Mouse (Mus musculus) forebrain, embryonic 11.5 days (tissue): Measurements from ENCODE around the gene Ccdc13. TPM values are rescaled to one million over a fixed set of nuclear protein-coding genes. Genes with fewer than 3 reads are reported as not detected.

ENCODE experiments used
- ATAC-seq: fragments of 200-750 bp; cut with Nextera tagmentation; replicated peaks from 2 replicates; pipeline ENCODE4 v1.8.0; 2017; ENCODE audit warnings: moderate TSS enrichment; ENCODE audit not compliant: low FRiP score
- DNase-seq: peaks from one replicate; pipeline ENCODE4 v3.0.0-alpha.2; 2017; ENCODE audit warnings: low spot score
- H3K27ac ChIP-seq: fragments of 300-500 bp; sonication (generic); 2 replicates; pipeline ENCODE4 v1.5.1; 2014; ENCODE audit warnings: low read depth, low read length
- H3K27me3 ChIP-seq: fragments of 300-500 bp; sonication (generic); 2 replicates; pipeline ENCODE4 v1.6.1; 2014; ENCODE audit warnings: mild to moderate bottlenecking, low read length, mixed read lengths; ENCODE audit not compliant: control insufficient read depth, insufficient read depth
- H3K36me3 ChIP-seq: fragments of 300-500 bp; sonication (generic); 2 replicates; pipeline ENCODE4 v1.6.1; 2014; ENCODE audit warnings: mild to moderate bottlenecking, low read length, moderate library complexity, mixed read lengths; ENCODE audit not compliant: control insufficient read depth, insufficient read depth
- H3K4me1 ChIP-seq: fragments of 300-500 bp; sonication (generic); replicated peaks from 2 replicates; pipeline ENCODE4 v1.6.1; 2014; ENCODE audit warnings: low read length, mixed read lengths; ENCODE audit not compliant: control insufficient read depth, insufficient read depth
- H3K4me2 ChIP-seq: fragments of 300-500 bp; sonication (generic); 2 replicates; pipeline ENCODE4 v1.6.1; 2014; ENCODE audit warnings: low read depth, mild to moderate bottlenecking, low read length, moderate library complexity, mixed read lengths; ENCODE audit not compliant: severe bottlenecking
- H3K4me3 ChIP-seq: fragments of 300-500 bp; sonication (generic); 2 replicates; pipeline ENCODE4 v1.5.1; 2014; ENCODE audit warnings: low read depth, low read length
- H3K9ac ChIP-seq: fragments of 300-500 bp; sonication (generic); 2 replicates; pipeline ENCODE4 v1.6.1; 2014; ENCODE audit warnings: low read length
- H3K9me3 ChIP-seq: fragments of 300-500 bp; sonication (generic); 2 replicates; pipeline ENCODE4 v1.6.1; 2016; ENCODE audit warnings: low read length, mixed read lengths; ENCODE audit not compliant: control insufficient read depth
- WGBS: fragments of 180-500 bp; shearing (Covaris S2); extraction: QIAGEN DNeasy Blood & Tissue Kit; methylation state at CpG from one replicate; pipeline ENCODE4 v1.1.7; 2014; 5-methylcytosine and 5-hydroxymethylcytosine counted together
- polyA plus RNA-seq: library from polyadenylated mRNA; unstranded; fragments of >200 nt; fragmentation: Nextera tagmentation; extraction: Ambion mirVana; gene quantifications from 2 replicates; pipeline ENCODE4 v1.2.1, GENCODE M21; 2014

The Ccdc13 gene
- polyA plus RNA-seq, 1 experiment from 2014 or later = 2.7 TPM

DNA sequence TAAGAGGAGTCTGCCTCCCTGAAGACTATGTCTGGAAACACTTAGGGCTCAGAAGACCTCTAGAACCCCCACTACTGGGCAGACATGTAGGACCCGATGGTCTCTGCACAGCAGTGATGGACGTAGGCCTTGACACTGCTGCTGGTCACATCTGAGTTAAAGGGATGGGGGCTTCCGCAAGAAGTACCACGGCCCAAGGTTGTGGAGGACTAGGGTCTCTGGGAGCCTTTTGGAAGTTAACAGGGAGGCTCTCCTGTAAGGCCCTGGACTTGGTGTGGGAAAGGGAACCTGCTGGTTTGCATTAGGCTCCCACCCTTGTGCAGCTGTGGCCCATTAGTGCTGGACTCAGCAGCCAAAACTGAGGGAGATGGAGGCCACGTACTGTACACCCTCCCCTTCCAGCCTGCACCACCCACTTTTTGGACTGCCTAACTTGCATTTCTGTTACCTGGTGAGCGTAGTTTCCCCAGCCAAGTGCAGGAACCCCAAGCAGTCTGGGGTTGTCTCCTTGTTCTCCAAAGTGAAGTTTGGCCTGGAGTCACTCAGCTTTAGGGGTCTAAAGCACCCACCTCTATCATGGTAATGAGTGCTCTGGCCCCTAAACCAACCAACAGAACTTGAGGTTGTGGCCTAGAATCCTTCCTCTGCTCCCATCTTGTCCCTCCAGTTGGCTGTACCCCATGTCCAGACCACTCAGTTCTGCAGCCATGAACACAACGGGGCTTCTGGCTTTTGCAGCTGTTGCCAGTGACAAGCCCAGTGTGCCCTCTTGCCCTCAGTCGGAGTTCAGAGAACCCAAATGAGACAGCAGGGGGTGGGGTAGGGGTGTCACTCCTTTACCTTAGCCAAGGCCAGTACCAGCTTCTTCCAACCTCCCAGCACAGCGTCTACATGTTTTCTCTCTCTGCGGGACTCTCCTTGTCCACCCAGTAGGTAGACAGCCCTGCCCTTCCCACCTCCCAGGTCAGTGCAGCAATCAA lies 81.1 kb downstream of the Ccdc13 start:
- Histone ChIP-seq H3K4me3 (peak overlapping the region; percentile 84; the same call in 1 of the 2 replicates), H3K27ac (no peak overlapping the region), H3K27me3 (no peaks in the 10 kb centered on the region), H3K4me2 (peak overlapping the region; percentile 98), H3K9ac (no peak overlapping the region), H3K4me1 (peaks cover 16% of the 10 kb centered on the region), H3K36me3 (peaks cover 3% of the 10 kb centered on the region; the same call in 1 of the 2 replicates), H3K9me3 (no peaks in the 10 kb centered on the region)
- WGBS = 53% methylated on average over 10 of the region's 10 CpGs
- ATAC-seq (no peak), DNase-seq (no peak)

DNA sequence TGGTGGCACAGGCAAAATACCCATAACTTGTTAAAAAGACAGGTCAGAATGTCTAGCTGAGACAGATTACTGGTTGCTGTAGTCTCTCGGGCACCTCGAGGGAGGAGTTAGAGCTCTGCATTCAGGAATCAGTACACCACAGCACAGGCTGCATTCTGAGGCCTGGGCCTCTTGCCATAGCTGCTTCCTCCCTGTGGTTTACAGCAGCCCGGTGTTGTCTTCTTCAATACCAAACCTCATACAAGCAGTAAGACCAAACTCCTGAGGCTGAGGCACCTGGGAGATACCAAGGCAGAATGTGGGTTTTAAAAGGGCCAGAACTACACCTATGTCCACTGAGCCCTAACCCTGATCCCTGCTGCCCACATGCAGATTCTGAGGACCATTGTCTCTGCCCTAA lies 81.8 kb downstream of the Ccdc13 start:
- ATAC-seq (no peak), DNase-seq (no peak)
- Histone ChIP-seq H3K36me3 (peaks cover 3% of the 10 kb centered on the region), H3K4me3 (no peak overlapping the region), H3K4me2 (no peak overlapping the region), H3K27ac (no peak overlapping the region), H3K9ac (no peak overlapping the region), H3K27me3 (no peaks in the 10 kb centered on the region), H3K9me3 (no peaks in the 10 kb centered on the region), H3K4me1 (peaks cover 16% of the 10 kb centered on the region)
- 70% methylated on average over 3 of the region's 3 CpGs for WGBS

DNA sequence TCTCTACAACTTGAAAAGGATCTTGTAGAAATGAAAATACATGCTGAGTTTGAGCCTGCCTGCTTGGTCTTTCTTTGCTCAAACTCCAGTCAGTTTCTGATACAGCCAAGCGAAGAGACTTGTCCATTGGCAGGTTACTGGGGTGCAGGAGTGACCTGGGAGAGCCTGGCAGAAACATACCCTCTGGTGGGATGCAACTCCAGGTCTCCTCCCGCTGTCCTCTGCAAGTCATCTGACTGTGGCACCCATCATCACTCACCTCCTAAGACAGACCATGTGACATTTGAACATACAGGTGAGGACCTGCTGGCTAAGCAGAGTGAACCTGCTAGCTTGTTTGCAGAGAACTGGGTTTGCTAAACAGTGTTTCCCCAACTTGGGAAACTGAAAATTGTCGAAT lies 82.5 kb downstream of the Ccdc13 start:
- H3K4me1 ChIP-seq = peaks cover 16% of the 10 kb centered on the region
- H3K27ac ChIP-seq = no peak overlapping the region
- no peak overlapping the region for H3K4me3 ChIP-seq
- no peak overlapping the region for H3K4me2 ChIP-seq
- H3K9ac ChIP-seq = no peak overlapping the region
- 94% methylated on average over 3 of the region's 3 CpGs for WGBS
- H3K36me3 ChIP-seq = peaks cover 5% of the 10 kb centered on the region
- H3K27me3 ChIP-seq = no peaks in the 10 kb centered on the region
- no peaks in the 10 kb centered on the region for H3K9me3 ChIP-seq
- ATAC-seq (no peak), DNase-seq (no peak)

DNA sequence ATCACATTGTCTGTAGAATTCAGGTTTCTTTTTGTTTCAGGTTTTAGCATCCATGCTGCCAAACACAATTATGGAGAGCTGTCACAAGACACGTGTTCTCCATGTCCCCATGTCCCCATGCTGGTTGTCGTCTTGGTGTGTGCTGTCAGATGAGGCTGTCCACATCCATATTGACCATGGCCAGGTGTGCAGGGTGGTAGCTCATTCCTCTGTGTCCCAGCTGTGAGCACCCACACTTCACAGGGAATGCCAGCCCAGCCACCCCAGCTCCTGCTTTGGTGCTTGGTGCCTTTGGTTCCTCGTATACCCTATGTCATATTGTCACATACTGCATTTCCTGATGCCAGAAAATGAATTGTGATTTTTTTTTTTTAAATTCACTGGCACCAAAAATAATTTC lies 84.6 kb downstream of the Ccdc13 start:
- Histone ChIP-seq H3K27ac (no peak overlapping the region), H3K36me3 (peaks cover 6% of the 10 kb centered on the region), H3K9ac (no peak overlapping the region), H3K4me1 (peaks cover 5% of the 10 kb centered on the region; the same call in 1 of the 2 replicates), H3K4me3 (no peak overlapping the region), H3K27me3 (no peaks in the 10 kb centered on the region), H3K4me2 (no peak overlapping the region), H3K9me3 (no peaks in the 10 kb centered on the region)
- WGBS = 93% methylated on average over 3 of the region's 3 CpGs
- DNase-seq (no peak), ATAC-seq (no peak)

DNA sequence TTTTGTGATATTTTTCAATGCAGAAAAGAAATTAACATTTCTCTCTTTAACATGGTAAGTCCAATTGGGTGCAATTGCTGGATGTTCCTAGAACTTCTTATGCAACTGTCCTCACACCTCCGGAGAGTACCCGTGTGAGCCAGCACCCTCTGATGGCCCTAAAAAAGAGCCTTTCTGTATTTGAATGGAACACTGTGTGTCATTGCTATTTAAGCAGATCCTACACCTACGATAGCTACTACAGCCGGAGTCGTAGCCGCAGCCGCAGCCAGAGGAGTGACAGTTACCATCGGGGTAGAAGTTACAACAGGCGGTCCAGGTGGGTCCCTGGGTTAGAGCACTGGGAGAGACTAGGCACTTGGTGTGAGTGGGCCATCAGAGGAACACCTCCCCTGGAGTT lies 86.5 kb downstream of the Ccdc13 start:
- no peak overlapping the region for H3K4me3 ChIP-seq
- H3K4me2 ChIP-seq = no peak overlapping the region
- whole genome bisulfite sequencing = 92% methylated on average over 9 of the region's 9 CpGs
- H3K9me3 ChIP-seq = no peaks in the 10 kb centered on the region
- no peak for DNase-seq
- no peak overlapping the region for H3K9ac ChIP-seq
- H3K27me3 ChIP-seq = no peaks in the 10 kb centered on the region
- H3K36me3 ChIP-seq = peaks cover 8% of the 10 kb centered on the region
- H3K4me1 ChIP-seq = no peaks in the 10 kb centered on the region
- H3K27ac ChIP-seq = no peak overlapping the region
- no peak for ATAC-seq

Other genes starting within 250 kb of the Ccdc13 start
- gene Lyzl4, start 197.4 kb downstream of the Ccdc13 start, polyA plus RNA-seq = not detected in 2 replicates
- 0.59 and 0.76 TPM in 2 replicates for gene Vipr1, start 196.7 kb downstream of the Ccdc13 start, polyA plus RNA-seq
- gene Sec22c, start 134.0 kb downstream of the Ccdc13 start, polyA plus RNA-seq = 17.5 and 19.6 TPM in 2 replicates
- 90.3 and 94.3 TPM in 2 replicates for gene Ss18l2, start 129.1 kb downstream of the Ccdc13 start, polyA plus RNA-seq
- gene Nktr, start 120.3 kb downstream of the Ccdc13 start, polyA plus RNA-seq = 61.6 and 67.5 TPM in 2 replicates
- 9.4 and 12.0 TPM in 2 replicates for gene Zfp651, start 80.1 kb downstream of the Ccdc13 start, polyA plus RNA-seq
- gene Klhl40, start 61.9 kb downstream of the Ccdc13 start, polyA plus RNA-seq = 0.08 and 0.11 TPM in 2 replicates
- gene Hhatl, start 47.0 kb downstream of the Ccdc13 start, polyA plus RNA-seq = 0.11 TPM in 1 of 2 replicates, not detected in the other
- 170 and 184 TPM in 2 replicates for gene Higd1a, start 18.9 kb upstream of the Ccdc13 start, polyA plus RNA-seq
- gene Ackr2, start 58.9 kb upstream of the Ccdc13 start, polyA plus RNA-seq = 0.97 and 1.4 TPM in 2 replicates
- not detected in 2 replicates for gene Cyp8b1, start 76.8 kb upstream of the Ccdc13 start, polyA plus RNA-seq
- 0.31 and 0.40 TPM in 2 replicates for gene Fam198a, start 111.5 kb upstream of the Ccdc13 start, polyA plus RNA-seq
- gene Pomgnt2, start 157.6 kb upstream of the Ccdc13 start, polyA plus RNA-seq = 12.9 and 14.6 TPM in 2 replicates